Mouse (Mus musculus) right cerebral cortex, postnatal 36 days (tissue): ENCODE measurements at regions not wholly inside any gene's neighbourhood (a gene's known extent, or its start where the extent isn't known, plus 50 kb on each side); places are given as distances from the start of the nearest gene placed in this dataset.

Experiments
- DNase-seq, 2 experiments: peaks; one replicate each; pipeline ENCODE4 v3.0.0; 2022; ENCODE audit warnings: low spot score in 2 of 2, mixed read lengths in 1 of 2

- DNase-seq, result no peak
Observed at GRCm38 (mm10) chr5:119388841-119389240, 281.6 kb upstream of the Tbx3 start.

- no peak for DNase-seq
Observed at GRCm38 (mm10) chr5:119389384-119389783, 281.1 kb upstream of the Tbx3 start.

- DNase-seq, result peak; percentile 9 to 21
Observed at GRCm38 (mm10) chr5:119389857-119390256, 280.6 kb upstream of the Tbx3 start.

GRCm38 (mm10) chr5:119398475-119398874, 272.0 kb upstream of the Tbx3 start:
- no peak for DNase-seq

- no peak for DNase-seq
Observed at GRCm38 (mm10) chr5:119400223-119400935, 270.1 kb upstream of the Tbx3 start.

- DNase-seq, result no peak
Observed at GRCm38 (mm10) chr5:119401915-119402314, 268.6 kb upstream of the Tbx3 start.

- DNase-seq, result no peak
Observed at GRCm38 (mm10) chr5:119402651-119403050, 267.8 kb upstream of the Tbx3 start.

- no peak for DNase-seq
Observed at GRCm38 (mm10) chr5:119410966-119411365, 259.5 kb upstream of the Tbx3 start.

GRCm38 (mm10) chr5:119415835-119416234, 254.6 kb upstream of the Tbx3 start:
- no peak for DNase-seq

GRCm38 (mm10) chr5:119418486-119418885, 252.0 kb upstream of the Tbx3 start:
- no peak for DNase-seq

- DNase-seq, result no peak
Observed at GRCm38 (mm10) chr5:119427511-119428019, 242.9 kb upstream of the Tbx3 start.

GRCm38 (mm10) chr5:119431271-119431756, 239.2 kb upstream of the Tbx3 start:
- DNase-seq, result no peak

- no peak for DNase-seq
Observed at GRCm38 (mm10) chr5:119434572-119434971, 235.9 kb upstream of the Tbx3 start.

- DNase-seq, result no peak
Observed at GRCm38 (mm10) chr5:119448494-119448893, 222.0 kb upstream of the Tbx3 start.

GRCm38 (mm10) chr5:119449166-119449565, 221.3 kb upstream of the Tbx3 start:
- DNase-seq, result no peak

GRCm38 (mm10) chr5:119459751-119460150, 210.7 kb upstream of the Tbx3 start:
- DNase-seq, result no peak

GRCm38 (mm10) chr5:119462659-119463530, 207.6 kb upstream of the Tbx3 start:
- DNase-seq, result no peak

- no peak for DNase-seq
Observed at GRCm38 (mm10) chr5:119464553-119464952, 205.9 kb upstream of the Tbx3 start.

- DNase-seq, result no peak
Observed at GRCm38 (mm10) chr5:119467346-119468085, 203.0 kb upstream of the Tbx3 start.

GRCm38 (mm10) chr5:119477926-119478325, 192.5 kb upstream of the Tbx3 start:
- DNase-seq, result no peak

GRCm38 (mm10) chr5:119478331-119478730, 192.1 kb upstream of the Tbx3 start:
- DNase-seq, result no peak
